In genomic region chr1:33565764-33566401, GRCm38 (mm10) we compare ENCODE assay signal across 11 mouse cellular contexts.
DNase-seq lines count a peak whose midpoint lies in the region; ATAC-seq and TF ChIP-seq lines count a peak whose summit lies in the region.
"Had no signal": no experiment of that assay in that cellular context is flagged by ENCODE, and none has a peak within 500 bp of the region (broad histone marks: within the 10 kb centered on the region; RNA-seq: fewer than 3 reads in every experiment).

No protein-coding gene starts in this region.

- H3K27ac ChIP-seq in lung, embryonic 14.5 days (ENCODE audit: low read depth) = no peak overlapping the region
- H3K27ac ChIP-seq in liver, embryonic 11.5 days (ENCODE audit: low read depth, low read length) = no peak overlapping the region
- no peak overlapping the region for H3K27ac ChIP-seq in midbrain, embryonic 15.5 days
- H3K27ac ChIP-seq: gastrocnemius, adult 2 months had no signal

- no peak overlapping the region for H3K9ac ChIP-seq in lung, embryonic 14.5 days
- H3K9ac ChIP-seq in liver, embryonic 11.5 days (ENCODE audit: low read depth, low read length) = no peak overlapping the region
- H3K9ac ChIP-seq in midbrain, embryonic 15.5 days = no peak overlapping the region

- TF ChIP-seq CTCF in lung, embryonic 14.5 days (IDR thresholded peaks at IDR 0.05; ENCODE audit: low read depth) = peak; percentile 48

- no peak for DNase-seq in lung, embryonic 14.5 days
- no peak for DNase-seq in lung, postnatal 14 days
- peak; percentile 81 for DNase-seq in ZHBTc4 (ENCODE audit: low read depth, low spot score)
- no peak for DNase-seq in liver, embryonic 11.5 days (ENCODE audit: low spot score)
- DNase-seq in thymus, postnatal 14 days = peak; percentile 72
- DNase-seq in heart, postnatal 4 days = no peak
- DNase-seq in heart, postnatal 14 days = no peak
- DNase-seq: gastrocnemius, adult 2 months; layer of hippocampus, postnatal 36 days had no signal

- H3K4me2 ChIP-seq in lung, embryonic 14.5 days = no peak overlapping the region
- H3K4me2 ChIP-seq in liver, embryonic 11.5 days = no peak overlapping the region
- no peak overlapping the region for H3K4me2 ChIP-seq in midbrain, embryonic 15.5 days

- H3K9me3 ChIP-seq in lung, embryonic 14.5 days (ENCODE audit: low read depth, low read length) = no peaks in the 10 kb centered on the region
- no peaks in the 10 kb centered on the region for H3K9me3 ChIP-seq in liver, embryonic 11.5 days (ENCODE audit: control insufficient read depth, low read length)
- H3K9me3 ChIP-seq in midbrain, embryonic 15.5 days = no peaks in the 10 kb centered on the region

- WGBS in lung, embryonic 14.5 days = 56% methylated on average over 7 of the region's 7 CpGs
- WGBS in liver, embryonic 11.5 days = 49% methylated on average over 7 of the region's 7 CpGs
- 54% methylated on average over 7 of the region's 7 CpGs for WGBS in midbrain, embryonic 15.5 days

- no peaks in the 10 kb centered on the region for H3K4me1 ChIP-seq in lung, embryonic 14.5 days (ENCODE audit: insufficient read depth)
- no peaks in the 10 kb centered on the region for H3K4me1 ChIP-seq in liver, embryonic 11.5 days (replicated peaks; ENCODE audit: control insufficient read depth, insufficient read depth, low read length)
- no peaks in the 10 kb centered on the region for H3K4me1 ChIP-seq in midbrain, embryonic 15.5 days

- H3K4me3 ChIP-seq in lung, embryonic 14.5 days (ENCODE audit: low read depth, low read length) = no peak overlapping the region
- no peak overlapping the region for H3K4me3 ChIP-seq in liver, embryonic 11.5 days (ENCODE audit: low read depth, low read length)
- H3K4me3 ChIP-seq in midbrain, embryonic 15.5 days = no peak overlapping the region
- H3K4me3 ChIP-seq: gastrocnemius, adult 2 months; myocyte had no signal

- intact Hi-C loops in heart, postnatal 14 days (cut with DNase I) = no loop called here

- H3K27me3 ChIP-seq in lung, embryonic 14.5 days (ENCODE audit: insufficient read depth, low read length) = no peaks in the 10 kb centered on the region
- H3K27me3 ChIP-seq in liver, embryonic 11.5 days (replicated peaks; ENCODE audit: control insufficient read depth, insufficient read depth, low read length) = no peaks in the 10 kb centered on the region
- H3K27me3 ChIP-seq in midbrain, embryonic 15.5 days (replicated peaks) = no peaks in the 10 kb centered on the region

- no peak for ATAC-seq in lung, embryonic 14.5 days (ENCODE audit: insufficient read depth)
- peak; percentile 75 for ATAC-seq in liver, embryonic 11.5 days (replicated peaks; ENCODE audit: low FRiP score)
- ATAC-seq in midbrain, embryonic 15.5 days (replicated peaks) = no peak

- H3K36me3 ChIP-seq in lung, embryonic 14.5 days (ENCODE audit: insufficient read depth) = no peaks in the 10 kb centered on the region
- H3K36me3 ChIP-seq in liver, embryonic 11.5 days (ENCODE audit: control insufficient read depth, insufficient read depth, low read length) = no peaks in the 10 kb centered on the region
- H3K36me3 ChIP-seq in midbrain, embryonic 15.5 days (replicated peaks) = no peaks in the 10 kb centered on the region

Comparison
In these comparisons a context has a peak if more than half of its experiments do, and no peak if none do; other contexts are left out.
1. DNase-seq: peak in ZHBTc4 (single experiment) and thymus, postnatal 14 days (single experiment); none in lung, embryonic 14.5 days (single experiment), lung, postnatal 14 days (single experiment), liver, embryonic 11.5 days (single experiment), heart, postnatal 4 days (single experiment) and heart, postnatal 14 days (0 of 2).